Comparison of ENCODE assay signal across 19 mouse cellular contexts in the genomic region with DNA sequence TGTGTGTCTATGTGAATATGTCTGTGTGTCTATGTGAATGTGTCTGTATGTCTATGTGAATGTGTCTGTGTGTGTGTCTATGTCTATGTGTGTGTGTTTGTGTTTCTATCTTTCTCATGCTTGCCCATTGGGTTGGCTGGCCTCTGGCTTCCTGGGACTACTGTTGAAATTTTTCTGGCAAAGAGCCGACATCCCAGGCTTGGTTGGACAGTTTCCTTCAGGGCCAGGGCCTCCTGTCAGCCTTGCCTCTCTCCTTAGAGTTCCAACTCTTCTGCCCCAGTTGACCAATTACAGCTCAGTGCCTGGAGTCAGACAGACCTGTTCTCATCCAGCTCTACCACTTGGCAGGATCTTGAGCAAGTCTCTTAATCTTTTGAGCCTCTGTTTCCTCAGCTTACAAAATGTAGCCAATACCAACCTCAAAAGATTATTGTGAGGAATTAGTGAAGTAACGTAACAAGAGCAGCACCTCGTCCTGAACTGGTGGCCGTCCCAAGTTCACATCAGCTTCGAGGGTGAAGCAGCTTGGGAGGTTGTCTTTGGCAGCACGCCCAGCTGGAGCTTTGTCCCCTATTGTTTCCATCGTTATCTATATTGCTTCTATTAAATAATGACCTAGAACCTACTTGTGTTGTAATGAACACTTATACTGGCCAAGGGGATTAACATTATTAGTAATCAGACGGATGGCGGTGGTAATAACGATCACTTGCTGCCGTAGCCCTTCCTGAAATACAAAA. TPM values are rescaled to one million over a fixed set of nuclear protein-coding genes. Genes with fewer than 3 reads are reported as not detected.
DNase-seq lines count a peak whose midpoint lies in the region; ATAC-seq and TF ChIP-seq lines count a peak whose summit lies in the region.
"Had no signal": no experiment of that assay in that cellular context is flagged by ENCODE, and none has a peak within 500 bp of the region (broad histone marks: within the 10 kb centered on the region; RNA-seq: fewer than 3 reads in every experiment).

No protein-coding gene starts in this region.

- TF ChIP-seq POLR2A in lung, adult 2 months (IDR thresholded peaks at IDR 0.05; ENCODE audit: borderline replicate concordance, extremely low read depth, low read depth, low read length), result no peak

- H3K4me1 ChIP-seq in lung, postnatal 0 days (ENCODE audit: insufficient read depth, low read depth, low read length), result no peaks in the 10 kb centered on the region
- no peaks in the 10 kb centered on the region for H3K4me1 ChIP-seq in lung, adult 2 months (ENCODE audit: control insufficient read depth, insufficient read depth, low read length)
- H3K4me1 ChIP-seq in stomach, postnatal 0 days (replicated peaks; ENCODE audit: control insufficient read depth, insufficient read depth), result no peaks in the 10 kb centered on the region
- H3K4me1 ChIP-seq in hindbrain, embryonic 14.5 days (replicated peaks; ENCODE audit: control insufficient read depth, insufficient read depth, low read length), result no peaks in the 10 kb centered on the region

- H3K27me3 ChIP-seq in lung, postnatal 0 days (replicated peaks; ENCODE audit: insufficient read depth, low read length), result no peaks in the 10 kb centered on the region
- H3K27me3 ChIP-seq in stomach, postnatal 0 days (ENCODE audit: control insufficient read depth, insufficient read depth, low read length), result no peaks in the 10 kb centered on the region; the same call in 1 of the 2 replicates
- no peaks in the 10 kb centered on the region for H3K27me3 ChIP-seq in hindbrain, embryonic 14.5 days (ENCODE audit: control insufficient read depth, insufficient read depth, low read length)

- DNase-seq in adrenal gland, adult 2 months, result peak; percentile 40
- DNase-seq in adrenal gland, postnatal 25 days, result no peak
- peak; percentile 24 for DNase-seq in heart, adult 8-10 months (ENCODE audit: low spot score)
- no peak for DNase-seq in heart, adult 11 months
- DNase-seq in lung, postnatal 0 days (ENCODE audit: low spot score), result no peak
- no peak for DNase-seq in lung, adult 2 months
- DNase-seq in stomach, postnatal 0 days (ENCODE audit: low spot score), result peak; percentile 45
- DNase-seq in hindbrain, embryonic 14.5 days (ENCODE audit: low spot score), result no peak
- DNase-seq: cerebellum, adult 2 months; liver, embryonic 13.5 days; thymus, postnatal 36 days had no signal

- no peak for TF ChIP-seq EP300 in lung, postnatal 0 days (IDR thresholded peaks at IDR 0.05)
- no peak for TF ChIP-seq EP300 in stomach, postnatal 0 days (optimal IDR thresholded peaks at IDR 0.05)

- no peak overlapping the region for H3K27ac ChIP-seq in lung, postnatal 0 days (ENCODE audit: low read length)
- H3K27ac ChIP-seq in stomach, postnatal 0 days (replicated peaks), result no peak overlapping the region
- no peak overlapping the region for H3K27ac ChIP-seq in hindbrain, embryonic 14.5 days
- H3K27ac ChIP-seq: embryonic facial prominence, embryonic 13.5 days; forebrain, embryonic 10.5 days; hindbrain, embryonic 10.5 days; limb, embryonic 10.5 days; liver, embryonic 13.5 days; macrophage; midbrain, embryonic 12.5 days had no signal

- H3K4me3 ChIP-seq in lung, postnatal 0 days (ENCODE audit: low read depth, low read length), result no peak overlapping the region
- H3K4me3 ChIP-seq in lung, adult 2 months (replicated peaks; ENCODE audit: extremely low read depth, low read depth, low read length), result no peak overlapping the region
- H3K4me3 ChIP-seq in stomach, postnatal 0 days (ENCODE audit: low read depth, low read length), result no peak overlapping the region
- no peak overlapping the region for H3K4me3 ChIP-seq in hindbrain, embryonic 14.5 days (replicated peaks; ENCODE audit: low read length)
- H3K4me3 ChIP-seq: embryonic facial prominence, embryonic 13.5 days; forebrain, embryonic 10.5 days; hindbrain, embryonic 10.5 days; limb, embryonic 10.5 days; liver, embryonic 13.5 days; midbrain, embryonic 12.5 days had no signal

- no peak for TF ChIP-seq CTCF in lung, postnatal 0 days (IDR thresholded peaks at IDR 0.05)
- TF ChIP-seq CTCF in lung, adult 2 months (IDR thresholded peaks at IDR 0.05; ENCODE audit: insufficient read depth, low read length), result no peak
- TF ChIP-seq CTCF in stomach, postnatal 0 days (IDR thresholded peaks at IDR 0.05; ENCODE audit: low read depth), result no peak

- H3K9ac ChIP-seq in lung, postnatal 0 days (replicated peaks; ENCODE audit: low read depth), result no peak overlapping the region
- no peak overlapping the region for H3K9ac ChIP-seq in stomach, postnatal 0 days (ENCODE audit: low read length)
- no peak overlapping the region for H3K9ac ChIP-seq in hindbrain, embryonic 14.5 days
- H3K9ac ChIP-seq: embryonic facial prominence, embryonic 13.5 days; liver, embryonic 13.5 days; midbrain, embryonic 12.5 days had no signal

- no peak overlapping the region for H3K4me2 ChIP-seq in lung, postnatal 0 days (replicated peaks; ENCODE audit: low read depth, low read length)
- no peak overlapping the region for H3K4me2 ChIP-seq in stomach, postnatal 0 days (replicated peaks; ENCODE audit: low read depth)
- H3K4me2 ChIP-seq in hindbrain, embryonic 14.5 days (replicated peaks), result no peak overlapping the region
- H3K4me2 ChIP-seq: embryonic facial prominence, embryonic 13.5 days; liver, embryonic 13.5 days; midbrain, embryonic 12.5 days had no signal

- 51% methylated on average over 11 of the region's 11 CpGs for WGBS in lung, postnatal 0 days
- 36% methylated on average over 11 of the region's 11 CpGs for WGBS in lung, adult 2 months
- 36% methylated on average over 11 of the region's 11 CpGs for WGBS in stomach, postnatal 0 days
- WGBS in hindbrain, embryonic 14.5 days, result 68% methylated on average over 11 of the region's 11 CpGs

- H3K9me3 ChIP-seq in lung, postnatal 0 days (ENCODE audit: low read length), result no peaks in the 10 kb centered on the region
- H3K9me3 ChIP-seq in stomach, postnatal 0 days (ENCODE audit: control insufficient read depth, low read length), result no peaks in the 10 kb centered on the region
- no peaks in the 10 kb centered on the region for H3K9me3 ChIP-seq in hindbrain, embryonic 14.5 days (ENCODE audit: control insufficient read depth, low read length)
- H3K9me3 ChIP-seq: embryonic facial prominence, embryonic 13.5 days; forebrain, embryonic 10.5 days; G1E; hindbrain, embryonic 10.5 days; limb, embryonic 10.5 days; liver, embryonic 13.5 days; midbrain, embryonic 12.5 days had no signal

- no peaks in the 10 kb centered on the region for H3K36me3 ChIP-seq in lung, postnatal 0 days (ENCODE audit: insufficient read depth, low read length)
- no peaks in the 10 kb centered on the region for H3K36me3 ChIP-seq in stomach, postnatal 0 days (ENCODE audit: control insufficient read depth, insufficient read depth, low read length)
- H3K36me3 ChIP-seq in hindbrain, embryonic 14.5 days (replicated peaks; ENCODE audit: control insufficient read depth, insufficient read depth), result no peaks in the 10 kb centered on the region
- H3K36me3 ChIP-seq: embryonic facial prominence, embryonic 13.5 days; forebrain, embryonic 10.5 days; G1E; hindbrain, embryonic 10.5 days; limb, embryonic 10.5 days; liver, embryonic 13.5 days; midbrain, embryonic 12.5 days had no signal

- peak; percentile 42; the same call in 1 of the 2 replicates for ATAC-seq in lung, postnatal 0 days
- peak; percentile 16; the same call in 1 of the 2 replicates for ATAC-seq in stomach, postnatal 0 days (ENCODE audit: low FRiP score, low TSS enrichment)
- ATAC-seq in hindbrain, embryonic 14.5 days (ENCODE audit: low FRiP score), result no peak
- ATAC-seq: CD4-positive, CD25-positive, alpha-beta regulatory T cell, adult 4 months had no signal

RNA-seq across cellular contexts. Expression of gene Etv3, which starts 28.2 kb away (rescaled TPM):
- total RNA-seq in adrenal gland, adult 2 months (2021), result 10 to 100 TPM; 19.4 to 25.8 TPM
- 10.8 and 11.2 TPM in 2 replicates for polyA plus RNA-seq in adrenal gland, adult 2 months (2012; rRNA removed)
- total RNA-seq in adrenal gland, postnatal 25 days (2021), result 18.1 and 21.5 TPM in 2 replicates
- total RNA-seq in heart, adult 8-10 months (2022), result 10 to 100 TPM; 16.8 to 20.4 (median 18.6) TPM
- polyA plus RNA-seq in lung, postnatal 0 days (2015; fragmentation: Nextera tagmentation; extraction: Ambion mirVana), result 13.8 and 15.6 TPM in 2 replicates
- polyA plus RNA-seq in lung, adult 2 months (2012; rRNA removed), result 16.7 and 17.8 TPM in 2 replicates
- polyA plus RNA-seq in stomach, postnatal 0 days (2015; fragmentation: Nextera tagmentation; extraction: Ambion mirVana), result 11.8 and 13.6 TPM in 2 replicates
- polyA plus RNA-seq in hindbrain, embryonic 14.5 days (2014; fragmentation: Nextera tagmentation; extraction: Ambion mirVana), result 7.0 and 7.1 TPM in 2 replicates

Comparison
In these comparisons a context has a peak if more than half of its experiments do, and no peak if none do; other contexts are left out.
1. DNase-seq: peak in adrenal gland, adult 2 months (single experiment), heart, adult 8-10 months (single experiment) and stomach, postnatal 0 days (single experiment); none in adrenal gland, postnatal 25 days (single experiment), heart, adult 11 months (single experiment), lung, postnatal 0 days (single experiment), lung, adult 2 months (single experiment) and hindbrain, embryonic 14.5 days (single experiment).